Mouse (Mus musculus) heart, adult 2 months (tissue): ENCODE results near the gene Borcs5.

ENCODE experiments used
- CTCF ChIP-seq: fragments of 200-600 bp; IDR thresholded peaks from 2 replicates; pipeline ENCODE4 v1.8.1; 2022; ENCODE audit warnings: antibody characterized with exemption, mild to moderate bottlenecking, moderate library complexity
- EP300 ChIP-seq: fragments of 200-500 bp; IDR thresholded peaks from 2 replicates; pipeline ENCODE4 v1.6.1; 2011; ENCODE audit warnings: low read depth, low read length, control low read depth; ENCODE audit not compliant: insufficient read depth
- POLR2A ChIP-seq: fragments of 200-500 bp; IDR thresholded peaks from 2 replicates; pipeline ENCODE4 v1.6.1; 2011; ENCODE audit warnings: mild to moderate bottlenecking, low read depth, low read length, control low read depth; ENCODE audit not compliant: insufficient read depth

DNA sequence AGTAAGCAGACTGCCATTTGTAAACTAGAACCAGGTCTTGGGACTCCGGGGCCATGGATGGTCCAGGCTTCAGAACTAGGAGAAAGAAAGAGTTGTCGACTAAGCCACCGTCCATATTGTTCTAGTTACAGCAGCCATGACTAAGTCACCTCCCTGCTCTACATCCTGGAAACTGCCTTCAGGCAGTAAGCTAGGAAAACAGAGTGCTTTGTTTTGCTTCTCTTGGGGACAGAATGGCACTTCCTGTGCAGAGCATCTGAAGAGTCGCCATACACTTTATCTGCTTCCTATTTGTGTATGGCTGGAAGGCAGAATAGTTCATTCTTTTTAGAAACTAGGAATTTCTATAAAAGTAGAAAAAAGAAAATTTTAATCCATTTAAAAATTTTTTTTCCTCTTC, 17.2 kb downstream of the Borcs5 start:
- TF ChIP-seq CTCF = no peak
- no peak for TF ChIP-seq POLR2A
- no peak for TF ChIP-seq EP300
